Mouse (Mus musculus) olfactory bulb, adult 2 months (tissue): Measurements from ENCODE around the gene Spata5.

Source experiments
- CTCF ChIP-seq: fragments of 200-500 bp; IDR thresholded peaks from 2 replicates; pipeline ENCODE4 v1.5.1; 2012; ENCODE audit warnings: low read depth, mild to moderate bottlenecking, low read length, moderate library complexity; ENCODE audit not compliant: insufficient read depth
- POLR2A ChIP-seq: fragments of 200-500 bp; IDR thresholded peaks from 2 replicates; pipeline ENCODE4 v1.6.1; 2012; ENCODE audit warnings: mild to moderate bottlenecking, low read depth, low read length, moderate library complexity; ENCODE audit not compliant: insufficient read depth

- TF ChIP-seq CTCF = no peak
- TF ChIP-seq POLR2A = no peak
These were observed 139.6 kb downstream of the Spata5 start for GRCm38 (mm10) chr3:37559339-37559738.
